Mouse (Mus musculus) lung, adult 2 months (tissue): ENCODE results near the gene Ano10.

Experiments
- CTCF ChIP-seq: fragments of 200-500 bp; IDR thresholded peaks from 2 replicates; pipeline ENCODE4 v1.5.1; 2011; ENCODE audit warnings: mild to moderate bottlenecking, low read length, control low read depth; ENCODE audit not compliant: insufficient read depth
- POLR2A ChIP-seq: fragments of 200-500 bp; IDR thresholded peaks from 2 replicates; pipeline ENCODE4 v1.6.1; 2011; ENCODE audit warnings: low read depth, mild to moderate bottlenecking, control low read depth, low read length, borderline replicate concordance; ENCODE audit errors: extremely low read depth

- TF ChIP-seq CTCF (no peak), POLR2A (no peak)
These were observed 43.3 kb upstream of the Ano10 start for GRCm38 (mm10) chr9:122337510-122337931.
